Mouse (Mus musculus): Measurements from ENCODE around the gene Fndc5. TPM values are rescaled to one million over a fixed set of nuclear protein-coding genes. Genes with fewer than 3 reads are reported as not detected.

The Fndc5 gene
- polyA plus RNA-seq, 1 experiment from 2014 or later, result not detected

- CTCF ChIA-PET, result interaction anchor here (0.8 to 1.0 kb wide), 3 partner anchors 10 to 204 kb away, joined by 3 to 5 read pairs (median 3); no protein-coding TSS in a partner anchor
- ATAC-seq (no peak), DNase-seq (ENCODE audit: low read depth, low spot score) (no peak)
- TF ChIP-seq CTCF (IDR thresholded peaks at IDR 0.05), result no peak
- POLR2A ChIA-PET, result no interaction called here
- in situ Hi-C loops (cut with MboI; ENCODE audit: low pct_unique_long_range_greater_than_20kb), result loop anchor here (25.0 kb wide), 1 partner anchor 499 kb away; the partner anchor contains the start of genes Tlr12 and Zscan20
- no peaks in the 10 kb centered on the region for H3K27me3 ChIP-seq
These were observed 25.4 kb upstream of the Fndc5 start for GRCm38 (mm10) chr4:129111350-129111749.

GRCm38 (mm10) chr4:129112231-129112630, 24.6 kb upstream of the Fndc5 start:
- ChIA-PET CTCF (interaction anchor here (0.9 kb wide), 1 partner anchor 205 kb away, joined by 3 read pairs; no protein-coding TSS in a partner anchor), POLR2A (no interaction called here)
- TF ChIP-seq CTCF (IDR thresholded peaks at IDR 0.05), result no peak
- DNase-seq (ENCODE audit: low read depth, low spot score), result no peak
- in situ Hi-C loops (cut with MboI; ENCODE audit: low pct_unique_long_range_greater_than_20kb), result loop anchor here (25.0 kb wide), 1 partner anchor 500 kb away; the partner anchor contains the start of genes Tlr12 and Zscan20
- H3K27me3 ChIP-seq, result no peaks in the 10 kb centered on the region
- no peak for ATAC-seq

- CTCF ChIA-PET, result no interaction called here
- H3K27me3 ChIP-seq, result no peaks in the 10 kb centered on the region
- ATAC-seq (no peak), DNase-seq (ENCODE audit: low read depth, low spot score) (no peak)
- POLR2A ChIA-PET, result interaction anchor here (0.6 kb wide), 1 partner anchor 137 kb away, joined by 3 read pairs; no protein-coding TSS in a partner anchor
- no peak for TF ChIP-seq CTCF (IDR thresholded peaks at IDR 0.05)
- in situ Hi-C loops (cut with MboI; ENCODE audit: low pct_unique_long_range_greater_than_20kb), result loop anchor here (25.0 kb wide), 1 partner anchor 501 kb away; the partner anchor contains the start of genes Tlr12 and Zscan20
These were observed 23.5 kb upstream of the Fndc5 start for GRCm38 (mm10) chr4:129113083-129113988.

GRCm38 (mm10) chr4:129116703-129117102, 20.1 kb upstream of the Fndc5 start:
- peaks cover 9% of the 10 kb centered on the region for H3K27me3 ChIP-seq
- DNase-seq (ENCODE audit: low read depth, low spot score), result no peak
- no peak for ATAC-seq
- ChIA-PET POLR2A (no interaction called here), CTCF (no interaction called here)
- no peak for TF ChIP-seq CTCF (IDR thresholded peaks at IDR 0.05)
- in situ Hi-C loops (cut with MboI; ENCODE audit: low pct_unique_long_range_greater_than_20kb), result loop anchor here (25.0 kb wide), 1 partner anchor 504 kb away; the partner anchor contains the start of genes Tlr12 and Zscan20

- in situ Hi-C loops (cut with MboI; ENCODE audit: low pct_unique_long_range_greater_than_20kb), result loop anchor here (25.0 kb wide), 1 partner anchor 506 kb away; the partner anchor contains the start of genes Tlr12 and Zscan20
- no peak for TF ChIP-seq CTCF (IDR thresholded peaks at IDR 0.05)
- POLR2A ChIA-PET, result no interaction called here
- peaks cover 9% of the 10 kb centered on the region for H3K27me3 ChIP-seq
- CTCF ChIA-PET, result no interaction called here
- DNase-seq (ENCODE audit: low read depth, low spot score) (no peak), ATAC-seq (no peak)
These were observed 18.9 kb upstream of the Fndc5 start for GRCm38 (mm10) chr4:129117720-129118510.

GRCm38 (mm10) chr4:129119708-129120107, 17.1 kb upstream of the Fndc5 start:
- ChIA-PET CTCF (no interaction called here), POLR2A (no interaction called here)
- no peak for TF ChIP-seq CTCF (IDR thresholded peaks at IDR 0.05)
- peaks cover 13% of the 10 kb centered on the region for H3K27me3 ChIP-seq
- DNase-seq (ENCODE audit: low read depth, low spot score), result no peak
- in situ Hi-C loops (cut with MboI; ENCODE audit: low pct_unique_long_range_greater_than_20kb), result loop anchor here (25.0 kb wide), 1 partner anchor 507 kb away; the partner anchor contains the start of genes Tlr12 and Zscan20
- ATAC-seq, result no peak

GRCm38 (mm10) chr4:129120520-129121445, 16.0 kb upstream of the Fndc5 start:
- H3K27me3 ChIP-seq, result peaks cover 23% of the 10 kb centered on the region
- DNase-seq (ENCODE audit: low read depth, low spot score) (no peak), ATAC-seq (peak; percentile 17)
- TF ChIP-seq CTCF (IDR thresholded peaks at IDR 0.05), result no peak
- in situ Hi-C loops (cut with MboI; ENCODE audit: low pct_unique_long_range_greater_than_20kb), result loop anchor here (25.0 kb wide), 1 partner anchor 508 kb away; the partner anchor contains the start of genes Tlr12 and Zscan20
- ChIA-PET CTCF (no interaction called here), POLR2A (no interaction called here)

- POLR2A ChIA-PET, result no interaction called here
- ATAC-seq, result no peak
- DNase-seq (ENCODE audit: low read depth, low spot score), result no peak
- peaks cover 24% of the 10 kb centered on the region for H3K27me3 ChIP-seq
- in situ Hi-C loops (cut with MboI; ENCODE audit: low pct_unique_long_range_greater_than_20kb), result loop anchor here (25.0 kb wide), 1 partner anchor 509 kb away; the partner anchor contains the start of genes Tlr12 and Zscan20
- no peak for TF ChIP-seq CTCF (IDR thresholded peaks at IDR 0.05)
- CTCF ChIA-PET, result interaction anchor here (1.5 kb wide), 1 partner anchor 13 kb away, joined by 3 read pairs; no protein-coding TSS in a partner anchor
These were observed 15.2 kb upstream of the Fndc5 start, which contains the start of gene Hpca for GRCm38 (mm10) chr4:129121569-129122086. Gene Hpca, minus strand, starts transcription at chr4:129122036.

GRCm38 (mm10) chr4:129122107-129122506, 14.7 kb upstream of the Fndc5 start:
- ChIA-PET CTCF (interaction anchor here (1.5 kb wide), 1 partner anchor 12 kb away, joined by 3 read pairs; no protein-coding TSS in a partner anchor), POLR2A (no interaction called here)
- in situ Hi-C loops (cut with MboI; ENCODE audit: low pct_unique_long_range_greater_than_20kb), result loop anchor here (25.0 kb wide), 1 partner anchor 510 kb away; the partner anchor contains the start of genes Tlr12 and Zscan20
- no peak for ATAC-seq
- no peak for TF ChIP-seq CTCF (IDR thresholded peaks at IDR 0.05)
- peaks cover 24% of the 10 kb centered on the region for H3K27me3 ChIP-seq
- no peak for DNase-seq (ENCODE audit: low read depth, low spot score)

Measured in Patski (cell line).